Mouse (Mus musculus) kidney, embryonic 16.5 days (tissue): ENCODE data around the gene Ccdc158. TPM values are rescaled to one million over a fixed set of nuclear protein-coding genes. Genes with fewer than 3 reads are reported as not detected.

Source experiments
- ATAC-seq: fragments of 200-750 bp; cut with Nextera tagmentation; 2 replicates; pipeline ENCODE4 v1.8.0; 2017; ENCODE audit warnings: moderate TSS enrichment; ENCODE audit not compliant: low FRiP score, low TSS enrichment
- H3K27ac ChIP-seq: fragments of 300-500 bp; sonication (generic); 2 replicates; pipeline ENCODE4 v1.5.1; 2014; ENCODE audit warnings: low read length
- H3K27me3 ChIP-seq: fragments of 300-500 bp; sonication (generic); 2 replicates; pipeline ENCODE4 v1.6.1; 2014; ENCODE audit warnings: low read length, control low read depth, mixed read lengths; ENCODE audit not compliant: insufficient read depth
- H3K36me3 ChIP-seq: fragments of 300-500 bp; sonication (generic); 2 replicates; pipeline ENCODE4 v1.6.1; 2014; ENCODE audit warnings: low read length, control low read depth, mixed read lengths; ENCODE audit not compliant: insufficient read depth
- H3K4me1 ChIP-seq: fragments of 300-500 bp; sonication (generic); 2 replicates; pipeline ENCODE4 v1.6.1; 2014; ENCODE audit warnings: low read length, control low read depth, mixed read lengths; ENCODE audit not compliant: insufficient read depth
- H3K4me2 ChIP-seq: fragments of 300-500 bp; sonication (generic); replicated peaks from 2 replicates; pipeline ENCODE4 v1.6.1; 2014; ENCODE audit warnings: low read depth, low read length
- H3K4me3 ChIP-seq: fragments of 300-500 bp; sonication (generic); 2 replicates; pipeline ENCODE4 v1.5.1; 2014; ENCODE audit warnings: mild to moderate bottlenecking, low read length
- H3K9ac ChIP-seq: fragments of 300-500 bp; sonication (generic); replicated peaks from 2 replicates; pipeline ENCODE4 v1.6.1; 2014; ENCODE audit warnings: low read length
- H3K9me3 ChIP-seq: fragments of 300-500 bp; sonication (generic); 2 replicates; pipeline ENCODE4 v1.6.1; 2016; ENCODE audit warnings: low read length, control low read depth
- WGBS: fragments of 180-500 bp; shearing (Covaris S2); extraction: QIAGEN DNeasy Blood & Tissue Kit; methylation state at CpG from one replicate; pipeline ENCODE4 v1.1.7; 2014; 5-methylcytosine and 5-hydroxymethylcytosine counted together
- polyA plus RNA-seq: library from polyadenylated mRNA; unstranded; fragments of >200 nt; fragmentation: Nextera tagmentation; extraction: Ambion mirVana; gene quantifications from 2 replicates; pipeline ENCODE4 v1.2.1, GENCODE M21; 2015

Gene Ccdc158
- polyA plus RNA-seq, 1 experiment from 2014 or later = 1.0 TPM

DNA sequence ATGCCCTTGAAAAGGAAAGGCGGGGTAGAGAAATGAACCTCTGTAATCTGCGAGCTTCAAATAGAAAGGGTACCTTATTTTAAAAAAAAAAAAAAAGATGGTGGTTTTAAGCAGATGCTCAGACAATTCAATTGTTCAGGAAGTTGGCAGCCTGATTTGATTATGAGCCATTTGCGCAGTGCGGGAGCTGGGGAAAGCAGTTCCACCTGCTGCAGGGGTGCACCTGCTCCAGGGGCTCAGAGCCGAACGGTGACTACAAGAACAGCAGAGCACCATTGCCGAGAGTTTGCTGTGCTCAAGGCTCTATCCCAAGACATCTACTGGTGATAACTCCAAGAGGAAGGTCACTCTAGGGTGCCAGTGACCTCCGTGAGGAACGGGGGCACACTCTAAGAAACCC lies 13.5 kb upstream of the Ccdc158 start:
- 91% methylated on average over 9 of the region's 9 CpGs for WGBS

DNA sequence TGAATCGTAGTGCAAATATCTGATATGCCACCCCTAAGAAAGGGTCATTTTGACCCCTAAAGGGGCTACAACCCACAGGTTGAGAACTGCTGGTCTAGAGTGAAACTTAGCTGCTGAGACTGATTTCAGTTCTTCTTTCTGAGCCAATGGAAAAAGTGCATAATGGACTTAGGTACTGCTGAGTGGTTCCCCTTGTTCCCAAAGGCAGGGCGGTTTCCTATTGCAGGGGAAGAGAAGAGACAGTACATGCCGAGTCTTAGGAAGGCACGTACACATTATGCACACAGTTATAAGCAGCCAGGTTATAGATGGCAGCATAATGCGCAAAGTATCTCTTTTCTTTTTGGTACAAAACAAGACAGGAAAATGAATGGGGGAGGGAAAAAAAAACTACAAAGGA lies 13.1 kb upstream of the Ccdc158 start:
- no peaks in the 10 kb centered on the region for H3K9me3 ChIP-seq
- no peak overlapping the region for H3K4me3 ChIP-seq
- WGBS = 90% methylated on average over 5 of the region's 5 CpGs
- H3K4me2 ChIP-seq = no peak overlapping the region
- H3K27ac ChIP-seq = no peak overlapping the region
- H3K9ac ChIP-seq = no peak overlapping the region
- H3K27me3 ChIP-seq = no peaks in the 10 kb centered on the region
- no peaks in the 10 kb centered on the region for H3K36me3 ChIP-seq
- ATAC-seq = no peak
- no peaks in the 10 kb centered on the region for H3K4me1 ChIP-seq

More for the DNA sequence above, 13.5 kb upstream of the Ccdc158 start:
- H3K4me3 ChIP-seq = no peak overlapping the region
- no peak overlapping the region for H3K27ac ChIP-seq
- no peak for ATAC-seq
- no peak overlapping the region for H3K4me2 ChIP-seq
- no peaks in the 10 kb centered on the region for H3K9me3 ChIP-seq
- H3K27me3 ChIP-seq = no peaks in the 10 kb centered on the region
- no peak overlapping the region for H3K9ac ChIP-seq
- no peaks in the 10 kb centered on the region for H3K4me1 ChIP-seq
- H3K36me3 ChIP-seq = no peaks in the 10 kb centered on the region

DNA sequence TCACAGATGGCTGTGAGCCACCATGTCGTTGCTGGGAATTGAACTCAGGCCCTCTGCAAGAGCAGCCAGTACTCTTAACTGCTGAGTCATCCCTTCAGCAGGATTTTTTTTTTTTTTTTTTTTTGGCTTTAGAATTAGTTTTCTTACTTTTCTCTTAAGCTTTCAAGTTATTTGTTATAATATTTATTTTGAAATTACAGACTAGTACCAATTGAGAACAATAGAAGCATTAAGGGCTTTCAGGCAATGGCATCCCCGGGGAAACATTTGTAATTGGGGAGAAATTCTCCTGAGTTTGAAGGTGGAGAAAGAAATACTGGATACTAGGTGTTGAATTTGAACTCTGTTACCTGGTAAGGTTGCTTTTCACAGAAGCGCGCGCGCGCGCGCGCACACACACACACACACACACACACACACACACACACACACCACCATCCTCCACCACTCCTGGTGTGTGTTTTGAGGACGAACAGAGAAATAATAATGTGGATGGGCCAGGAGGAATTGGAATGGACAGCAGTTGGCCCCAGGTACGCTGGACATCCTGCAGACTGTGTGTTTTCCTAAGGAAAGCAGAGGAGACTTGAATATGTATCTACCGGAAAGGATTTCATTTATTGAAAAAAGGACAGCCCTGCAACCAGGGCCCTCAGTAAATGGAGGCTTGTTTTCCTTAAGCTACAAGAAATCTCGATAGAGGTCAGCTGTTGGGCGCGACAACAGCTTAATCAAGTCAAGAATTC lies 9.8 kb upstream of the Ccdc158 start:
- no peaks in the 10 kb centered on the region for H3K9me3 ChIP-seq
- no peak overlapping the region for H3K9ac ChIP-seq
- no peaks in the 10 kb centered on the region for H3K36me3 ChIP-seq
- WGBS = 92% methylated on average over 16 of the region's 16 CpGs
- no peaks in the 10 kb centered on the region for H3K4me1 ChIP-seq
- H3K4me3 ChIP-seq = no peak overlapping the region
- no peak overlapping the region for H3K4me2 ChIP-seq
- H3K27ac ChIP-seq = no peak overlapping the region
- ATAC-seq = no peak
- H3K27me3 ChIP-seq = peaks cover 3% of the 10 kb centered on the region; the same call in 1 of the 2 replicates

DNA sequence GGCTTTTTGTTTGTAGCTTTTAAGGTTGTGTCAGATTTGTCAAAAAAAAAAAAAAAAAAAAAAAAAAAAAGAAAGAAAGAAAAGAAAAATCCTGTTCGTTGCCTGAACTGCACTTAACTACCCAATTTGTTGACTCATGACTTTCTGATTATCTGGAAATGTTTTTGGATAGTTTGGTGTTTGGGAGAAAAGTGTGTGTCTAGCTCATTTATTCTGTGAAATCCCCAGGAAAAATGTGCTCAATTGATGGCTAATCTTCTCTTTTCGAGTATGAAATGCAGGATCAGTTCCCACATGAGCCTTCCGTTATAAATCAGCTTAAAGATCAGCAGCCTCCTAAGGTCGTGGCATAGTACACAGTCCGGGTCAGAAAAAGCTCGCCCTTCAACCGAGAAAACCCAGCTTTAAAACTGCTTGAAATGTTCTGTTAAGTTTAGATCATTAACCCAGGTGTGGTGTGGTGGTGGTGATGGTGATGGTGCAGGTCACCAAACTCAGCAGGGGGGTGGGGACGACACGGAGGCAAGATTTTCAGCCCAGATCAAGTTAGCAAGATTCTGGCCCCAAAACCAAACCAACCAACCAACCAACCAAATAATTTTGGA lies 8.9 kb upstream of the Ccdc158 start:
- Histone ChIP-seq H3K4me3 (peak overlapping the region; percentile 61), H3K27me3 (peaks cover 3% of the 10 kb centered on the region; the same call in 1 of the 2 replicates), H3K4me1 (no peaks in the 10 kb centered on the region), H3K9ac (peak overlapping the region; percentile 69; the same call in 1 of the 2 replicates), H3K27ac (no peak overlapping the region), H3K4me2 (peak overlapping the region; percentile 98), H3K36me3 (no peaks in the 10 kb centered on the region), H3K9me3 (no peaks in the 10 kb centered on the region)
- ATAC-seq = no peak
- 33% methylated on average over 9 of the region's 9 CpGs for WGBS

DNA sequence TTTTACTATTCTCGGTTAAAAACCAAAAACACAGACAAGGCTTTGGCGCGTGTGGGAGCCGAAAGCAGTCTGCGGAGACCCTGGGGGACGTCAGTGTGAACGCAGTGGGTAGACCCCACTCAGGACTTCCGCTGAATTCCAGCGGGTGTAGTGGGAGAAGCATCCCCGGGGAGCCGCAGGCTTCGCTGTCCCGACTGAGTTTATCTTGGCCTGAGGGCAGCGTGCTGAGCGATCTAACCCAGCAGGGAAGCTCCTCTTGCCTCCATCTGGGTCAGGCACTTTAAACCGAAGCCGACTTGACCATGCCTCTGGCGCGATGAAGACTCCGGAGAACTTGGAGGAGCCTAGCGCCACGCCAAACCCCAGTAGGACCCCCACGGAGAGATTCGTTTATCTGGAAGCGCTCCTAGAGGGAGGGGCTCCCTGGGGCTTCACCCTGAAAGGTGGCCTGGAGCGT lies 8.3 kb upstream of the Ccdc158 start, which contains the start of gene Shroom3:
Gene Shroom3 (plus strand): TSS at position 85 of the 457 bp plus-strand sequence.
- no peaks in the 10 kb centered on the region for H3K9me3 ChIP-seq
- H3K36me3 ChIP-seq = no peaks in the 10 kb centered on the region
- H3K4me3 ChIP-seq = peak within 1 kb of the TSS; percentile 61
- H3K27ac ChIP-seq = no peak within 1 kb of the TSS
- peak within 1 kb of the TSS; percentile 98 for H3K4me2 ChIP-seq
- H3K4me1 ChIP-seq = no peaks in the 10 kb centered on the region
- peaks cover 3% of the 10 kb centered on the region; the same call in 1 of the 2 replicates for H3K27me3 ChIP-seq
- WGBS = under 1% methylated on average over 26 of the region's 26 CpGs
- peak; percentile 57; the same call in 1 of the 2 replicates for ATAC-seq
- peak within 1 kb of the TSS; percentile 69 for H3K9ac ChIP-seq

DNA sequence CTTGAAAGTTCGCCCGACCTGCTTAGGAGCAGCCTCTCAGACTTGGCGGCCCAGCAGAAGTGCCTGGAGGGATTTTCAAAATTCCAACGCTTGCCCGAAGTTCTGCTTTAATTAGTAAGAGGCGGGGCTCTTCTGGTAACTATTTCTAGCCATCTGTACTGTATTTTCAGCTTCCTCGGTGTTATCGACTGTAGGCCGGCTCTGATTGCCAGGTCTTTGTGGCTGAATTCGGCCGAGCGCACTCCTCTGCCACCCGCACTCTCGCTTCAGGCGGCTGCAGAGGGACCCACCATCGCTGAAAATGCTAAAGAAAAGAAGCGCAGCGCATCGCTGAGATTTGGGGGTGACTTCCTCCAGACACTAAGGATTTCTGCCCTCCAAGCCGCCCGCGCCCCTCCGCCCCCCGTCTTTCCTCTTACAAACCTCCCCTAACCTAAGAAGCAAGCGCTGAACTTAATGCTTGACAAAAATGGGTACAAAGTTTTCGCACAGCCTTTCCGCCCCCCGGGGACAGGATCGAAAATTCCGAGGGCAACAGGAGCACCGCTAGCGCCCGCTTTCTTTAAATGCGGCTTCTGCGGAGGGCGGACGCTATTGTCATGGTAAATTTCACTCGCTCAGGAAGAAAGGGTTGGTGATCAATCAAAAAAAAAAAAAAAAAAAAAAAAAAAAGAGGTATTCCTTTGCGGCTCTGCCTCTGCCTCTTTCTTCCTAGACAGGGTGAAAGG lies 7.7 kb upstream of the Ccdc158 start:
- Histone ChIP-seq H3K27ac (no peak overlapping the region), H3K4me2 (peak overlapping the region; percentile 98), H3K9ac (peak overlapping the region; percentile 69), H3K9me3 (no peaks in the 10 kb centered on the region), H3K4me1 (no peaks in the 10 kb centered on the region), H3K27me3 (peaks cover 3% of the 10 kb centered on the region; the same call in 1 of the 2 replicates), H3K4me3 (peak overlapping the region; percentile 61), H3K36me3 (no peaks in the 10 kb centered on the region)
- 3% methylated on average over 39 of the region's 39 CpGs for WGBS
- ATAC-seq = no peak

DNA sequence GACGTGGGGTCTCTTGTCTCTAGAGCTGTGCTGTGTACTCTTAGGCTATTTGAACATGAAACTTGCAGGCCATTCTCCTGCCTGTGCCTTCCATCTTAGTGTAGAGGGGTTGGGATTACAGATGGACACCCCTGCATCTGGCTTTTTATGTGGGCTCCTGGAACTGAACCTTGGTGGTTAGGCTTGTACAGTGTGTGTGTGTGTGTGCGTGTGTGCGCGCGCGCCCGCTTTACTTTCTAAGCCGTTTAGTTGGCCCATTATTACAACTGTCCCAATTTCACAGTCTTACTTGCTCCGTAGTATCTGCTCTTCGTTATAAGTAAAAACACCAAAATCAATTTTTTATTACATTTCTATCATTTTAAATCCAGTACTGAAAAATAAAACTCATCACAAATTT lies 6.8 kb upstream of the Ccdc158 start:
- Histone ChIP-seq H3K27me3 (peaks cover 3% of the 10 kb centered on the region; the same call in 1 of the 2 replicates), H3K9me3 (no peaks in the 10 kb centered on the region), H3K36me3 (no peaks in the 10 kb centered on the region), H3K4me2 (no peak overlapping the region), H3K4me3 (no peak overlapping the region), H3K9ac (no peak overlapping the region), H3K4me1 (no peaks in the 10 kb centered on the region), H3K27ac (no peak overlapping the region)
- no peak for ATAC-seq
- WGBS = 91% methylated on average over 10 of the region's 10 CpGs

DNA sequence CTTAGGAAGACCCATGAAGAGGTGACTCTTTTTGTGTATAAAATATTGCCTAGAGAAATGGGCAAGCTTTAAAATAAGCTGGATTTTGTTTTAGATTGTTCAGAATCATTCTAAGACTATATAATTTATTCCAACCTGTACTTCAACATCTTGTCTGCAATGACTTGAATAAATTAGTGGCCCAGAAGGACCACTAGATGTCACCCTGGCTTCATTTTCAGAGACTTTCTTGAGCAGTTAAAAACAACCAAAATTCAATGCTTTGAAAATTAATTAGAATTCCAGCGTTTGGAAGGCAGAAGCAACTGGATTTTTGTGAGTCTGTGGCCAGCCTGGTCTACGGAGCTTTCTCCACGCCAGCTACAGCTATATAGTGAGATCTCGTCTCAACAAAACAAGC lies 4.4 kb upstream of the Ccdc158 start:
- no peaks in the 10 kb centered on the region for H3K36me3 ChIP-seq
- H3K27me3 ChIP-seq = peaks cover 3% of the 10 kb centered on the region; the same call in 1 of the 2 replicates
- WGBS = 35% methylated on average over 4 of the region's 4 CpGs
- H3K9ac ChIP-seq = no peak overlapping the region
- no peaks in the 10 kb centered on the region for H3K9me3 ChIP-seq
- no peak for ATAC-seq
- no peak overlapping the region for H3K4me3 ChIP-seq
- H3K4me1 ChIP-seq = peaks cover 4% of the 10 kb centered on the region; the same call in 1 of the 2 replicates
- H3K27ac ChIP-seq = no peak overlapping the region
- no peak overlapping the region for H3K4me2 ChIP-seq

DNA sequence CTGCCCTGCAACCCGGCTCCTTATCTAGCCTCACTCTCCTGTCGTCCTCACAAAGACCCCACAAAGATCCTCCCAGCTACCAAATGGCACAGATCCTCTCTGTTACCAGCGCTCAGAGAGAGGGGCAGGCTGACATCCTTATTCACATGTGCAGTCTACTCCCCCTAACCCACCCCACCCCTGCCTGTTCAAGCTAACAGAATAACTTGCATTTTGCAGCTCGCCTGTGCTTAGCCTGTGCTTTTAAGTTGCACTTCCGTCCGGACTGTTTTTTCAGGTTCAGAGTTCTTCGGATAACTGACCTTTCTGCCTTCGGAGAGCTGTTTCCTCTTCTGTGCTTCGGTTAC lies 476 bp upstream of the Ccdc158 start:
- H3K4me3 ChIP-seq = peak overlapping the region; percentile 49
- no peaks in the 10 kb centered on the region for H3K27me3 ChIP-seq
- ATAC-seq = no peak; the same call in 1 of the 2 replicates
- no peaks in the 10 kb centered on the region for H3K9me3 ChIP-seq
- H3K9ac ChIP-seq = peak overlapping the region; percentile 37; the same call in 1 of the 2 replicates
- H3K4me2 ChIP-seq = peak overlapping the region; percentile 88
- under 1% methylated on average over 9 of the region's 9 CpGs for WGBS
- no peak overlapping the region for H3K27ac ChIP-seq
- H3K36me3 ChIP-seq = no peaks in the 10 kb centered on the region
- H3K4me1 ChIP-seq = peaks cover 4% of the 10 kb centered on the region; the same call in 1 of the 2 replicates
